Mouse (Mus musculus) layer of hippocampus, adult 18-20 months (tissue): ENCODE measurements around the gene Thrap3. TPM values are rescaled to one million over a fixed set of nuclear protein-coding genes. Genes with fewer than 3 reads are reported as not detected.

Source experiments
- DNase-seq, 2 experiments: peaks; one replicate each; pipeline ENCODE4 v3.0.0; 2022; ENCODE audit warnings: low spot score in 2 of 2
- total RNA-seq, 2 experiments: library from RNA; stranded (reverse); gene quantifications; 2 replicates each; pipeline ENCODE4 v1.2.3; 2021

Thrap3 gene
- total RNA-seq, 2 experiments from 2014 or later: 136 to 145 TPM

DNA sequence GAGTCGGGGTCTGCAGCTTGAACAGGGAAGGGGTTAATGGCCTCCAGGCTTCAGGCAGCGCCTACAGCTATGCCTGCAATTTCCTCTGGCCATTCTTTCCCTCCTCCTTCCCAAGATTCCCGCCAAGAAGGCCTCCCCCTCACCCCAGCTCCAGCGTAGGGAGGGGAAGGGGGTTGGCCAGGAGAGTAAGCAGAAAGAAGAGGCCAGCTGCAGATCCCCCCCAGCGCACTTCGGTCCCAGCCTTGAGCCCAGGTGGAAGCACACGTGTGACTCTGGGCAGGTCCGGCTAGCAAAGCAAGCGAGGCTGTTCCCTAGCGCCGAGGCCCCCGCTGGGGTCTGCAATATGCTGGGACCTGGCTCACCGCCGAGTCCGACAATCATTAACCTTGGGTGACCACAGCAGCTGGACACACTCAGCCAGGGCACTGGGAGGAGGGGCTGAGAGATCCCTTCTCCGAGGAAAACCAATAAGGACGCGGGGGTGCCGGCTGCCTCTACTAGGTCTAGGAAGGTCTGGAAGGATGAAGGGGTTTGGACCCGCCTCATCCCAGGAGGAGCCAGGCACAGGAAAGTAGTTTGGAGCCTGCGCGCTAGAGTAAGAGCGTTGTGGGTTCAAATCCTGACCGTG, 54.9 kb downstream of the Thrap3 start, which contains the start of gene Eva1b:
Gene Eva1b, plus strand, starts transcription at position 212 of the 628 bp plus-strand sequence.
- no peak for DNase-seq

DNA sequence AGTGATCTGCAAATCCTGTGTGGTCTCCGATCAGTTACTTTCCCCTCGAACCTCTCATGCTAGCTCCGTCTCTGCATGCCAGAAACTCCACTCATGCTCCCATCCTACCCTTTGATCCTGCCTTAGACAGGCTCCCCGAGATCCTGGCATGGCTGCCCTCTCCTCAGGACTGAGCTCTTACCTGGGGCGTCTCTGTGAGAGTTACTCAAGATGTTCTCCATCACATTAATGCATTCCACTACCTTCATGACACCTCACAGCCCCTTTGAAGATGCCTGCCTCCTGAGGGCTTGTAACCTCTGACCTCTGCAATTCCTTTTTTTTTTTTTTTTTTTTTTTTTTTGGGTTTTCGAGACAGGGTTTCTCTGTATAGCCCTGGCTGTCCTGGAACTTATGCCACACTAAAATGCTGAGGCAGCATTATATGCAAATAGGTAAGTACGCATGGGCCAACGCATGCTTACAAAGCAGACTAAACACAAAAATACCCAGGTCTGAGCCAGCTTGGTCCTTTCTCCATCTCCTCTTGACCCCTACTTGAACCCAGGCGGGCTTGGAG, 55.5 kb downstream of the Thrap3 start:
- no peak for DNase-seq

DNA sequence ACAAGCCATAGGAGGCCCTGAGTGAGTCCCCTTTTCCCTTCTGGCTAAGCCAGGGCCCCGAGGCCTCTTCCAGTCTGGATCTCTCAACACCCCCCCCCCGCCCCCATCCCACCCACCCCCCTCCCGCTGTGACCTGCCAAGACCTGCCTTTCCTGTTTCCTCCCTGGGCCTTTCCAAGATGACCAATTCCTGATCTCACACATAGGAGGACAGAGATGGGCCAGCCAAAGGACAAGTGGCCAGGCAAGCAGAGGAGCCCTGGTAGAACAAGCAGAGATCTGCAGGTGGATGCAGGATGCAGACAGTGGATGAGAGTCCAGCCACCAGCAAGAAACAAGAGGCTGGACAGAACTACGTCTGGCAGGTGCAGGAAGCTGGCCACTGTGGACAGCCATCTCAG, 57.2 kb downstream of the Thrap3 start:
- DNase-seq: no peak

DNA sequence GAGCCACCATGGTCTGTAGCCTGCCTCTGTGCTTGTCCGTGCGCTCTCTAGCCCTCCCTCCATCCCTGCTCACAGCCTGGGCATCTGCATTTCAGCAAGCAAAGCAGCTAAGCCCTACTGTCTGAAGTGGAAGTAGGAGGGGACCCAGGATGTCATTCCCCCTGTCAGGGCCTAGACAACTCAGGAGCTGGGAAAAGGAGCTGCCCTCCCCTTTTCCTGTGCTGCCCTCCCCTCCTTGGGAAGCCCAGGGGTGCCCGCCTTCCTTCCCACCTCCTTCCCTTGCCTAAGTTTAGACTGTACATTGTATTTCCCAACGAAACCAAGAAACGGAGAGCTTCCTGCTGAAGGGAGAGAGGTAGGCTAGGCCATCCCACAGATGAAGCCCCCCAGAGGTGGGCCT, 61.5 kb downstream of the Thrap3 start:
- DNase-seq: no peak

DNA sequence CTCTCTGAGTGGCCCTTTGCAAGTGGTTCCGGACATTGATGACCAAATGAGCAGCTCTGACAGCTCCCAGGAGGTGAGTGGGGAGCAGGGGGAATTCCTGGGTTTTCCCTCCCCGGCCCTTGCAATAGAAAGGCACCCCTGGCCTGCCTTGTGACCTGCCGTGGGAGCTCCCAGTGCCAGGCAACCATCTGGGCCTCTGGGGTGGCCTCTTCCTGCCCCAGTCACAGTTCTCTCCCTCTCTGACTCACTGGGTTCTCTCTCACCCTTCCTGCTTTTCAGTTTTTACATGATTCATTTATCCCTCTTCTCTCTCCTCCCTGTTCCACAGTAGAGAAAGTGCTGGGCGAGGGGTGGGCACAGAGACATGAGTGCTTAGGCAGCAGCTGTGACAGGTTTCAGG, 64.8 kb downstream of the Thrap3 start:
- no peak for DNase-seq

DNA sequence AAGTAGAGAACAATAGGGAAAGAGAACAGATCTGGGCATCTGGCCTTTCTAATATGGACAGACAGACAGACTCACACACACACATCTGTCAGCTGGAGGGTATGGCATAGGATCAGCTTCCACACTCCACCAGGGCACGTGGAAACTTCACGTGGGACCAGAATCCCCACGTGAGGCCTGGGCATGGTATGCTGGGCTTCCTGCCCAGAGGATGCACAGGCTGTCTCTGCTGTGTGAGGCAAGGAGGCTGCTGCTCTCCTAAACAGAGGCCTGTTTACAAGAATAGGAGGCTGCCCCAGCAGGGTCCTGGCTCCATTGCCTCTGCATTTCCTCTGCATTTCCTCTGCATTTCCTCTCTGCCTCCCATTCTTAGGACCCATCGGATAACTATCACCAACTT, 67.9 kb downstream of the Thrap3 start:
- no peak for DNase-seq

DNA sequence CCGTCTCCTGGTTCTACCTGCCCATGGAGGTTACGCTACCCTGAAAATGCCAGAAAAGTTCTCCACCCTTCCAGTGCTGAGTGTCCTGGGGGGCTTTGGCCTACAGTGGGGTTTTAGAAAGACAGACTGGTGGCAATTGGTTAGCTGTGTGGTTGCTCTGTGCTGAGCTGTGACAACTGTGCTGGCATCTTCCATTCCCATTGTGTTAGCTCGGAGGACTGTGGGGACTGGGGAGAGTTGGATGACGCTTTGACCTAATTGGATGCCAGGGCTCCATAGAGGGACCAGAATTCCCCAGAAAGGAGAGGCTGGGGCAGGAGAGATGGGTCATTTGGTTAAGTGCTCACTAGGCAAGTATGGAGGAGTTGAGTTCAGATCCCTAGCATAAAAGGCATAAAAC, 68.3 kb downstream of the Thrap3 start:
- DNase-seq: no peak

DNA sequence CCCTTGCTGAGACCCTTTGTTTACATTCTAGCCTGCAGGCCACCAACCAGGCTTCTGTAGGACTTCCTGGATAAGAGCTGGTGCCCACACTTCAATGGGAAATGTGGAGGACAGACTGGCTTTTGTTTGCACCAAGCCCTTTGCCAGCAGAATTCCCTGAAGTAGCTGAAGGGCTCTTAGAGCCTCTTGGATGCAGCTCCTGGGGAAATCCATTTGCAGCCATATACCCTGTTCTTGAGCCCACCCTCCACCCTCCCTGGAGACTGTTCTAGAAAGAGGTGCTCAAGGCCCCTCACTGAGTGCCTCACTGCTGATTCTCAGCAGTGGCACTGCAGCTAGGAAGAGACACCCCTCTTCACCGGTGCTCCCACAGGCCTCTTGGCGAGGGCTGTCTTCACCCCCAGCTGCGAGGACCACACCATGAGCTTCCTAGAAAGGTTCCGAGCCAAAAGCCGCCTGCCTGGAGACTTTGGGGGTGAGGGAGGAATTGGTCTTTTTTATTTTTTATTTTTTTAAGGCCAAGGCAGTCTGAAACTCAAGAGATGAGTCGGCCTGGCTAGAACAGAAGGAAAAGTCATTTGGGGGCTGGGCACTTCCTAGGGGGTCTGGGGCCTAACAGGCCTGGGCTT, 69.8 kb downstream of the Thrap3 start:
- DNase-seq: no peak

DNA sequence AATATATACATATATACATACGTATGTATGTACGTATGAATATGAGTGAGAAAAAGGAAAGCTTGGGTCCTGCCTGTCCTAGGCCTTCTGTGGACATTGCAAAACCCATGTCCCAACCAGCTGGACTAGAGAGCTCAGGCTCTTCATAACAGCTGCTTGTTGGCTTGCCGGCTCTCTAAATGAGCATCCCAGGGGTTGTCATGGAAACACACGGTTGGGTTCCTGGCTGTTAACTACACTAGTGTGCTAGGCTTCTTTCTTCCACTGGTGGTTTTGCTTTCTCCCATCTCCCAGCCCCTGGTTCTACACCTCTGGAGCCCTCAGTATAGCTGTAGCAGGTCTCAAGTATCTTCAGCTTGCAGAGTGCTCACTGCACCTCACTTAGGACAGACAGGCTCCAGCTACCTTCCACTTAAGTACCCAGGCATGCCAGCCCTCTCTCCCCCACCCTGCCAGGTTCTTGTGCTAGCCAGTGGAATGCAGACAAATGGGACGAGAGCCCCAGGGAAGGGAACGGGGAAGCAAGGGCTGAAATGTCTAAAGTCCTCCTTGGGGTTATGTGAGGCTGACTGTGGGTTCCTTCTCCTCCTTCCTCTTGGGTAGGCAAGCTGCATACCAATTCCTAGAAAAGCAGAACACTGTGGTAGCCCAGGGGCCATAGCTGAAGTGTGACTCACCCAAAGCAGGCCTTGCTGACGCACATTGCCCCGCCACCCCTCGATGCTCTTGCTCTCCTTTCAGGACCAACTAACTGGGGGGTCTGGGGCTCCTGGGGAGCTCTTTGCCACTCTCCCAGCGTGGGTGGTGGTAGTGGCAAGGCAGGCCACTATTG, 71.1 kb downstream of the Thrap3 start:
- DNase-seq: peak; percentile 69 to 84

DNA sequence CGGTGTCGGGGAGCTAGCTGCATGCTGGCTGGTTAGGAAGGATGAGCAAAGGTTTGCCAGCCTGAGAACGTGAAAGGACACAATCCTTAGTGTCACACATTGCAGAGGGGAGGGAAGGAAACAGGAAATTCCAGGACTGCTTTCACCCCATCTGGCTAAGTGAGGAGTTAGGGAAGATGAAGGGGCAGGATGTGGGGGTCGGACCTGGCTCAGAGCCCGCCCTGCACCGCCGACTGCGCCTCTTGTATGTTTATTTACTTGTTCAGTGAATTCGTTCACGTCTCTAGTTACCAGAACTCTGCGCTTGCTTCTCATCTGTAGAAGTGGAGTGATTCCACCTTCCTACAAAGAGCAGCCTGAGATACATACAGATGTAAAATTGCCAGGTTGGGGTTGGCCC, 72.1 kb downstream of the Thrap3 start:
- DNase-seq: no peak

DNA sequence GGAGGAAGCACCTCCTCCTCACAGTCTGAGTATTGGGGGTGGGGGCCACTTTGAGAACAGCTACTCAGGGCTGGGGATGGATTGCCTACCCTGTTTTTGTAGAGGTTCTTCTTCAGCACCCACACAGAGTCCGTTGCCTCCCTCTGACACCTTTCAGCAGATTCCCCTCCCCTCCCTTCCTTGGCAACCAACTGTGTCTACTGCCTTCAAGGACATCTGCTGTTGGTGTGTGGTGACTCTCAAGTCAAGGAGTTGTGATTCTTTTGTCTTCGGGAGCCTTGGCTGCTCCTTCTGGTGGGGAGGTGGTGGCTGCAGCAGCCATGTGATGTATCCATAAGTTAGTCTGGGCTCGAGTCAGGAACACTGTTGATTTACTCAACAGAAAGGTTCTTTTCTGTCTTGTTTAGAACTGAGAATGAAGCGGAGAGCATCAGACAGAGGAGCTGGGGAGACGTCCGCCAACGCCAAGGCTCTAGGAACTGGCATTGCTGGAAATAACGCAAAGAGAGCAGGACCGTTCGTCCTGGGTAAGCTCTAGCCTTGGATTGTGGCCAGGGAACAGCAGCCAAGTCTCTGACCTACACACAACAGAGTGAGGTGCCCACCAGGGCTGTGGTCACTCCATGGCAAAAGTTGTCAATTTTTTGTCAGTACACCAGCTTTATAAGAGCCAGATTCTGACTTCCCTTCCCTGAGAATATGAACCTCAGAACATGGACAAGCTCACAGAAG, 79.1 kb downstream of the Thrap3 start:
- DNase-seq: peak in 1 of 2 experiments; percentile 30

DNA sequence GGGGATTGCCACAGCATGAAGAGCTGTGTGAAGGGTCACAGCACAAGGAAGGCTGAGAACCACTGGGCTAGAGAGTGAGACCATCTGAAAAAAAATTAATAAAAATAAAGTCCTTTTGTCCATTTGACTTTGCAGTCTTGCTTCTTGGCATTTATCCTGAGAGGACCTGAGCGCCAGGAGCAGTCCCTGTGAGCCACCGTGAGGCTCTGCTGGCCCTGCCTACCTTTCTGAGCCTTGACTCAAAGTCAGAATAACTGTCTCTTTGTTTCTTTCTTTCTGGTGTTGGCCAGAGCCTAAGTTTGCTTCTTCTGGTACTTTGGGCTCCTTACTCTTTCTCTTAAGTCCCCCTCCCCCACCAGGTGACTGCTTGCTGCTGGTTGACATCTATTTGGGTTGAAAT, 82.1 kb downstream of the Thrap3 start:
- DNase-seq: no peak

DNA sequence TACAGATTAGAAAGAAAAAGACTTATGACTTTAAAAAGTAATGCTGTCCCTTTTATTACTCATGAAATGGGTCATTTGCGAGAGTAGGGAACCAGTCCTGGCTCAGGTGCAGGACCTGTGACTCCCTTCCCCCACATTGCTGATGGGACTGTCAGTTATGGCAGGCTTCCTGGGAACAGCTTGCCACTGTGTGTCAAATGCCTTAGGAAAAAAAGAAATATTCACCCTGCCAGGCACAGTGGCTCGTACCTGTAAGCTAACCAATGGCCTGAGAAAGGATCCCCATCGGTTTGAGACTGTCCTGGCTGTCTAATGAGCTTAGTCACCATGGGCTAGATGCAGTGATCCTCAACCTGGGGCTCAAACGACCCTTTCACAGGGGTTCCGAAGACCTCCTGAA, 82.5 kb downstream of the Thrap3 start:
- no peak for DNase-seq

DNA sequence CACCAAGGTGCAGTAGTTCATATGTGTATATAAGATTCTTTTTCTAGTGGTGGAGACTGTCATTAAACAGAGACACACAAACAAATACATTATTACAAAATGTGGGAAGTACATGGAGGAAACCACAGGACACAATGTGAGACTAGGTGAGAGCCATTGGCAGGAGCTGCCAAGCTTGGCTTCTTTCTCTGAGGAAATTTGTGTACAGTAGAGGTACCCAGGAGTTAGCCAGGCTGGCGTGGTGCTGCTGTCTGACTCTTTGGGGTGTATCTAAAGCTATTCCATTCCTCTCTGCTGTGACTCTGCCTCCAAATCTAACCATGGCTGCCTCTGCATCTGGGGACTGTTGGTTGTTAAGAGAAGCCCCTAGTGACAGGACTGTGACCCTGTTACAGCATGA, 83.5 kb downstream of the Thrap3 start:
- no peak for DNase-seq

DNA sequence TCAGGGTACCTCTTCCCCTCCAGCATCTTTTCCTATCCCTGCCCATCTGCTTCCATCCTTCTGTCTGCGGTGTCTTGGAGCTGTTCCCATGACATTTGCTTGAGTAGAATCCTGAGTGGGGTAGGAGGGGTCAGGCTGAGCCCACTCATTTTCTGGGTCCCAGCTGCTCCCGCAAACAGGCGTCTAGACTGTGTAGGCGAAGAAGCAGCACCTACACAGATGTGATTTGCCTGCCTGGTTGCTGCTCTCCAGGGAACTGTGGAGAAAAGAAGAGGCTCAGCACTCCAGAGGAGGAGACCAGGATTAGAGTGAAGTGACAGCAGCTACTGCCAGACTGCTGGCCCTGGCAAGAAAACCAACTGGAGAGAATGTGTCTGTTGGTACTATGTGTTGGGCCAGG, 83.9 kb downstream of the Thrap3 start:
- peak; percentile 73 to 78 for DNase-seq

DNA sequence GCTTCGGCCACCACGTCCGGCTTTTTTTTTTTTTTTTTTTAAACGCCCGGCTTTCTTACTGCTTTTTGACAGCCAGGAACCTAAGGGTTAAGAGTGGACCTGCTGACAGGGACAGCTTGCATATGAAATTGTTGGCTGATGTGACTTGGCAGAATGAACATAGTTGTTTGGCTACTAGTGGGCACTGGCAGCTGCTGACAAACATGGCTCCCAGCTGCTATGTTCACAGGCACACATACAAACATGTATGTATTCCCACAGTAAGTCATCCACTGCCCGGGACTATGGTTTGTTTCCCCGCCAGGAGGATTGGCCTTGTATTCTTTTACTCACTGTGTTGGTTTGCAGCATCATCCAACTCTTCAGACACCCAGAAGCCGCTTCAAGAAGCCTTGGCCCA, 85.4 kb downstream of the Thrap3 start:
- DNase-seq: no peak

DNA sequence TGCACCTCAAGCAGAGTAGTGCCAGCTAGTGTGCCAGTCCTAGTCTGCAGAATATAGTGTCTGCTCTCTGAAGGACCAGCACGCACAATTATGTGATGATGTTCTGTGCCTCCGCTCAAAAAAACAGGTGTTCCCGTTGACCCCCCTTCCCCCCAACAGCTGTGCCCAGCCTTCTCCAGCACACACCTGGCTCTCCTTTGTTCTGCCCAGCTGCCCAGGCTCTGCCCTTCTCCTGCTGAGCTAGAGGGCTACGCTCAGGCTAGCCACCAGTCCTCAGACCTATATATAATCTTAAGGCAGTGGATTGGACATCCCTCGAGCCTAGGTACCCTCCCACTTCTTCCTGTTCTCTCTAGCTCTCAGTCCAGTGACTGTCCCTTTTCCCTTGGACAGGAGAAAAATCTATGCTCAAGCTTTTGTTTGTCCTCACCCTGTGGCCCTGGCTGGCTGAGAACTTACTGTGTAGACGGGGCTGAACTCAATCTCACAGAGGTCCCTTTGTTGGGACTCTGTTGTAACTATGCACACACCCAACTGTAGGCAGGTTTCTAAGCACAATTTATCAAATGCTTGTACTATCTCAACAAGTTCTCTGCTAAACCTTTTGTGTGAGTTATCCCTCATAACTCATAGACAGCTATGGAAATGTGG, 86.6 kb downstream of the Thrap3 start:
- DNase-seq: no peak

DNA sequence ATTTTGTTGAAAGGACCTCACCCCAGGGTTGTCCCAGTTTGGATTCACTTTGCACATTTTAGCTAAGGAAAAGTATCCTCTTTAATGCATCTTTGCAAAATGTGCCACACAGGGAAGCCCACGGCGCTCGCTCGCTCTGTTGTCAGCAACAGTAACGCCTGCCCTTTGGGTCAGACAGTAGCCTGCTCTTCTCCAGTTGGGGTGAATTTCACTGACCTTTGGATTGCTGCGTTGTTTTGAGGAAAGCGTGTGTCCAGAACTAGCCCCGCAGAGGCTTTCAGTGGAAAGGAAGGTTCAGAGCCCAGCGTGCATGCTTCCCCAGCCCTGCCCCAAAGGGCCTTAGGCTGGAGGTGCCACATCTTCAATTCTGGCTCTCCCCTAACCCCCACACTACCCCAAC, 87.1 kb downstream of the Thrap3 start:
- no peak for DNase-seq
